In genomic region chr17:35700371-35700961, GRCm38 (mm10) we compare ENCODE assay signal across 1 mouse cellular context.
TF ChIP-seq lines count a peak whose summit lies in the region.

No protein-coding gene starts in this region.

TF ChIP-seq in C2C12, 6 proteins besides CTCF, POLR2A, EP300 and RAD21:
- TF ChIP-seq MAX (IDR thresholded peaks at IDR 0.05), result no peak
- peak; percentile 32 for TF ChIP-seq MYOD1 (IDR thresholded peaks at IDR 0.05; ENCODE audit: control insufficient read depth, insufficient read length, low read depth)
TF ChIP-seq in C2C12: peak in this region for 1.
